Mouse (Mus musculus) left cerebral cortex, adult 18-20 months (tissue): ENCODE data around the gene D030056L22Rik. TPM values are rescaled to one million over a fixed set of nuclear protein-coding genes. Genes with fewer than 3 reads are reported as not detected.

ENCODE experiments used
- DNase-seq, 2 experiments: peaks; one replicate each; pipeline ENCODE4 v3.0.0; 2021 to 2022; ENCODE audit warnings: low spot score in 2 of 2, mixed read lengths in 1 of 2
- total RNA-seq, 2 experiments: library from RNA; stranded (reverse); gene quantifications; 2 replicates each; pipeline ENCODE4 v1.2.3; 2021

The D030056L22Rik gene
- total RNA-seq, 2 experiments from 2014 or later = 25.5 to 27.3 TPM

- no peak for DNase-seq
These were observed 12.2 kb downstream of the D030056L22Rik start for GRCm38 (mm10) chr19:18725186-18725585.

- no peak for DNase-seq
These were observed 17.3 kb downstream of the D030056L22Rik start for GRCm38 (mm10) chr19:18730255-18730654.

GRCm38 (mm10) chr19:18731077-18731476 is 18.1 kb downstream of the D030056L22Rik start:
- DNase-seq = no peak

- DNase-seq = no peak
These were observed 22.9 kb downstream of the D030056L22Rik start for GRCm38 (mm10) chr19:18735901-18736300.

- no peak for DNase-seq
These were observed 26.2 kb downstream of the D030056L22Rik start for GRCm38 (mm10) chr19:18739146-18739545.

- no peak for DNase-seq
These were observed 31.0 kb downstream of the D030056L22Rik start for GRCm38 (mm10) chr19:18743946-18744345.

GRCm38 (mm10) chr19:18746576-18747340 is 33.8 kb downstream of the D030056L22Rik start:
- DNase-seq = peak; percentile 3 to 4

- DNase-seq = no peak
These were observed 34.4 kb downstream of the D030056L22Rik start for GRCm38 (mm10) chr19:18747379-18747778.

GRCm38 (mm10) chr19:18749598-18750339 is 36.8 kb downstream of the D030056L22Rik start, which contains the start of gene Trpm6:
Trpm6 (plus strand) TSS chr19:18749983.
- no peak for DNase-seq

- DNase-seq = no peak
These were observed 44.2 kb downstream of the D030056L22Rik start for GRCm38 (mm10) chr19:18757191-18757590.

GRCm38 (mm10) chr19:18757706-18758105 is 44.7 kb downstream of the D030056L22Rik start:
- no peak for DNase-seq

GRCm38 (mm10) chr19:18758269-18758668 is 45.3 kb downstream of the D030056L22Rik start:
- DNase-seq = no peak

- DNase-seq = no peak
These were observed 45.9 kb downstream of the D030056L22Rik start for GRCm38 (mm10) chr19:18758916-18759315.

GRCm38 (mm10) chr19:18766399-18766798 is 53.4 kb downstream of the D030056L22Rik start:
- no peak for DNase-seq

Other genes with a start within 250 kb of the D030056L22Rik start
- gene Ostf1, start 81.4 kb upstream of the D030056L22Rik start, total RNA-seq = 10 to 100 TPM; 14.0 to 16.2 TPM
- 1 to 10 TPM; 5.8 to 5.9 TPM for gene Nmrk1, start 81.2 kb upstream of the D030056L22Rik start, total RNA-seq
- 10 to 100 TPM; 10.4 to 11.5 TPM for gene Carnmt1, start 42.4 kb upstream of the D030056L22Rik start, total RNA-seq
- under 1 TPM; 0.49 to 0.52 TPM for gene Trpm6, start 36.8 kb downstream of the D030056L22Rik start, total RNA-seq